Mouse (Mus musculus): ENCODE results near the gene Cenpm. TPM values are rescaled to one million over a fixed set of nuclear protein-coding genes. Genes with fewer than 3 reads are reported as not detected.
A peak's percentile ranks its signal among the peaks of the same experiment; 100 is the strongest.
"Not testable (repeated sequence)": the region's sequence is repeated elsewhere in the genome, so short reads cannot be mapped to it uniquely, and the experiment has no call there.

Cenpm gene
- total RNA-seq, 2 experiments from 2014 or later: 6.6 to 7.8 TPM

DNA sequence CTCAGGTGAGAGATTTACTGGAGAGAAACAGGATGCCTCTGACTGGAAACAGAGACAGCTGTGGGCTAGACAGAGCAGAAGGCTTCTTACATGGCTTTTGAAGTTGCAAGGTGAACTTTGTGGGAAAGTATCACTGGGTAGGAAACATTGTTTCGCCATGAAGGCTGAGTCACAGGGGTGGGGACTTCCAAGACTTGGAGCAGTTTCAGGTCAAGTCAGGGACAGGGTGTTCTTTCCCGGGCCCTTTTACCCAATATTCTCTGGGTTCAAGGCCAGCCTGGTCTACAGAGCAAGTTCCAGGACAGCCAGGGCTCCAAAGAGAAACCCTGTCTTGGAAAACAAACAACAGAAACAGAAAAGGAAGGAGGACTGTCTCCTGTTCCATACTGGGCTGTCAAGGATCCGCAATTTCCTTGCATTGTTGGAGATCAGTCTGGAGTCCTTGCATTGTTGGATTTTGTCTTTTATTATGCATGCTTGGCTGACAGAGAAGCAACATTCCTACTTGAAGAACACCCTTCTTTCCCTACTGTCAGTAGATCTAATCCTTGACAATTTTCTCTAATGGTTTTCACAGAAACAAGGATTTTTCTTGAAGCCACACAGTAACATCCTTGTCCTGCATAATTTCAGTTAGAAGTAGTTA is 2.7 kb upstream of the Cenpm start:
- intact Hi-C loops (cut with DNase I): no loop called here

DNA sequence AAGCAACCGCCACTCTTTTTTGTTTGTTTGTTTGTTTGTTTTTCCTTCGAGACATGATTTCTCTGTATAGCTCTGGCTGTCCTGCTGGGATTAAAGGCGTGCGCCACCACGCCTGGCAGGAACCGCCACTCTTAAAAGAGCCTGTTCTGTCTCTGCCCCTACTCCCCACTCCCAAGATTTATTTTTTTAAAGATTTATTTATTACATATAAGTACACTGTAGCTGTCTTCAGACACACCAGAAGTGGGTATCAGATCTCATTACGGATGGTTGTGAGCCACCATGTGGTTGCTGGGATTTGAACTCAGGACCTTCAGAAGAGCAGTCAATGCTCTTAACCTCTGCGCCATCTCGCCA is 235 bp upstream of the Cenpm start:
- intact Hi-C loops (cut with DNase I); DNase-seq: not testable (repeated sequence)

More for the DNA sequence above, 2.7 kb upstream of the Cenpm start:
- no peak for DNase-seq

DNA sequence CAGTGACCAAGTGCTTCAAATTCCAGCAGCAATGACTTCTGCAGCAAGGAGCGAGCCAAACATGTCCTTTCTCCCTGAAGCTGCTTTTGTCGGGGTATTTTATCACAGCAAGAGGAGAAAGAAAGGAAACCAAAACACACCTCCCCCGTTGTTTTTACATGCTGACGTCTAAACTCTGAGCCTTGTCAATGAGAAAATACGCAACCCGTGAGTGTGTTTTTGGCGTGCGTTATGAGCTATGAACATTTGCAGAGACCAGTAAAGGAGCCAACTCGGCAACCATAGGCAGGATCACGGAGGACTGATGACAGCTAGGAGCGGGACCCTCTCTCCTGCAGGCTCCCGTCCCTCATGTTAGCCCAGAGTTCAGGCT is 820 bp downstream of the Cenpm start:
- no peak for DNase-seq
- intact Hi-C loops (cut with DNase I): no loop called here

- intact Hi-C loops (cut with DNase I): no loop called here
Measured at GRCm38 (mm10) chr15:82243311-82243710, 1.2 kb downstream of the Cenpm start.

GRCm38 (mm10) chr15:82236565-82236964 is 8.0 kb downstream of the Cenpm start:
- intact Hi-C loops (cut with DNase I): loop anchor here (1.0 to 5.0 kb wide), 3 partner anchors 98 to 171 kb away; no protein-coding TSS in a partner anchor
- peak; percentile 86 to 90 for DNase-seq

More at GRCm38 (mm10) chr15:82243311-82243710, 1.2 kb downstream of the Cenpm start:
- no peak for DNase-seq

GRCm38 (mm10) chr15:82235661-82236060 is 8.9 kb downstream of the Cenpm start:
- intact Hi-C loops (cut with DNase I): loop anchor here (1.0 to 5.0 kb wide), 4 partner anchors 69 to 170 kb away; no protein-coding TSS in a partner anchor
- DNase-seq: no peak

DNA sequence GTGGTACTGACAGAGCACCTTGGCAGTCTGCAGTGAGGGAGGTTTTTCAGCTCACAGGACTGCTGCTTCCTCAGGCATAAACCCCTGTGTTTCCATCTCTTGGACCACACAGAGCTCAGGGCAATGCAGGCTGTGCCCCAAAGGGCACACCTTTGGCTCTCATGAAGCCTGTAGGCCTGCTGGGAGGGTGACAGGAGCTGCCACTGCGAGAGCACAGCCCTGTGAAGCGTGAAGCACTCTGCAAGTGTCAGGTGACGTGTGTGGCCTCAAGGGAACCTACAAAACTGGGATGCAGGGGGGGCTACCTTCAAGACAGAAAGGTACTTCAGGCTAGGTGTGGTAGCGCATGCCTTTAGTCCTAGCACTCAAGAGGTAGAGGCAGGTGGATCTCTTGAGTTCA is 11.9 kb downstream of the Cenpm start:
- intact Hi-C loops (cut with DNase I): no loop called here
- DNase-seq: no peak

GRCm38 (mm10) chr15:82231591-82232378 is 12.8 kb downstream of the Cenpm start:
- intact Hi-C loops (cut with DNase I): no loop called here
- DNase-seq: peak; percentile 56 to 58

GRCm38 (mm10) chr15:82231100-82231499 is 13.4 kb downstream of the Cenpm start:
- intact Hi-C loops (cut with DNase I): no loop called here
- DNase-seq: no peak

- intact Hi-C loops (cut with DNase I): no loop called here
- DNase-seq: no peak
Measured at GRCm38 (mm10) chr15:82230098-82230611, 14.4 kb downstream of the Cenpm start.

GRCm38 (mm10) chr15:82229542-82230045 is 15.0 kb downstream of the Cenpm start:
- intact Hi-C loops (cut with DNase I): no loop called here
- DNase-seq: no peak

GRCm38 (mm10) chr15:82225769-82226168 is 18.8 kb downstream of the Cenpm start:
- no peak for DNase-seq
- intact Hi-C loops (cut with DNase I): no loop called here

GRCm38 (mm10) chr15:82224602-82225215 is 19.8 kb downstream of the Cenpm start:
- intact Hi-C loops (cut with DNase I): no loop called here
- DNase-seq: no peak

- peak; percentile 44 to 56 for DNase-seq
- intact Hi-C loops (cut with DNase I): no loop called here
Measured at GRCm38 (mm10) chr15:82223657-82224601, 20.6 kb downstream of the Cenpm start, which contains the start of gene Tnfrsf13c. Tnfrsf13c (minus strand) TSS chr15:82224369.

DNA sequence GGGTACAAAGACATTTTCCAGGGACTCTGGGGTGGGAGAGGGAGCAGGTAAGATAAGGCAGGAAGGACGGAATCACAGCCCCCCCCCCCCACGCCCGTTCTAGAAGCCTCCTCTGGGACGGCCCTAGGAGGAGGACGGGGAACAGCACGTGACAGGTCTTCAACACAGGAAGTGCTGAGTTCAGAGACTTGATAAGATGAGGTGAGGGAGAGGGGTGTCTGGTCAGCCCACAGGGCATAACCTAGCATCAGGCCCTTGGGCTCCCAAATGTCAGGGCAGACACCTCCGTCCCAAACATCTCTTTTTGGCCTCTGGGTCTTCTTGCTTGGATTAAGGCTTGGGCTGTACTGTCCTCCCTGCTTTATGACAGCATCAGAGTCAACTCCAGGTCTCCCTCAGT is 21.3 kb downstream of the Cenpm start:
- DNase-seq: no peak
- intact Hi-C loops (cut with DNase I): no loop called here

- intact Hi-C loops (cut with DNase I): no loop called here
- no peak for DNase-seq
Measured at GRCm38 (mm10) chr15:82221104-82221860, 23.3 kb downstream of the Cenpm start.

GRCm38 (mm10) chr15:82220003-82220675 is 24.4 kb downstream of the Cenpm start:
- no peak for DNase-seq
- intact Hi-C loops (cut with DNase I): no loop called here

GRCm38 (mm10) chr15:82218778-82219666 is 25.5 kb downstream of the Cenpm start:
- peak in 1 of 2 experiments; percentile 23 for DNase-seq
- intact Hi-C loops (cut with DNase I): no loop called here
